Mouse (Mus musculus) testis, adult 2 months (tissue): ENCODE results near the gene Gm3327. TPM values are rescaled to one million over a fixed set of nuclear protein-coding genes. Genes with fewer than 3 reads are reported as not detected.
A peak's percentile ranks its signal among the peaks of the same experiment; 100 is the strongest.
"Not testable (repeated sequence)": the region's sequence is repeated elsewhere in the genome, so short reads cannot be mapped to it uniquely, and the experiment has no call there.

Source experiments
- H3K27ac ChIP-seq: fragments of 200-500 bp; 2 replicates; pipeline ENCODE4 v1.5.1; 2012; ENCODE audit warnings: low read depth, low read length; ENCODE audit not compliant: control insufficient read depth, insufficient read depth
- H3K27me3 ChIP-seq: fragments of 200-500 bp; 2 replicates; pipeline ENCODE4 v1.6.1; 2012; ENCODE audit warnings: mild to moderate bottlenecking, low read length, moderate library complexity; ENCODE audit not compliant: control insufficient read depth, insufficient read depth
- H3K36me3 ChIP-seq: fragments of 200-500 bp; 2 replicates; pipeline ENCODE4 v1.6.1; 2012; ENCODE audit warnings: mild to moderate bottlenecking, low read length; ENCODE audit not compliant: control insufficient read depth, insufficient read depth
- H3K4me1 ChIP-seq: fragments of 200-500 bp; 2 replicates; pipeline ENCODE4 v1.6.1; 2012; ENCODE audit warnings: low read length; ENCODE audit not compliant: control insufficient read depth, insufficient read depth
- H3K4me3 ChIP-seq: fragments of 200-500 bp; 2 replicates; pipeline ENCODE4 v1.5.1; 2012; ENCODE audit warnings: low read depth, mild to moderate bottlenecking, low read length, moderate library complexity, mixed read lengths; ENCODE audit not compliant: control insufficient read depth
- CTCF ChIP-seq: fragments of 200-500 bp; IDR thresholded peaks from 2 replicates; pipeline ENCODE4 v1.5.1; 2012; ENCODE audit warnings: low read depth, mild to moderate bottlenecking, inconsistent platforms, low read length, moderate library complexity; ENCODE audit not compliant: control insufficient read depth, insufficient read depth, insufficient replicate concordance
- POLR2A ChIP-seq: fragments of 200-500 bp; IDR thresholded peaks from 2 replicates; pipeline ENCODE4 v1.6.1; 2012; ENCODE audit warnings: low read depth, mild to moderate bottlenecking, inconsistent platforms, low read length, moderate library complexity; ENCODE audit not compliant: control insufficient read depth
- polyA plus RNA-seq: library from polyadenylated mRNA; depleted of rRNA; stranded (reverse); fragments of >200 nt; gene quantifications from 2 replicates; pipeline ENCODE4 v1.2.3, GENCODE M21; 2012; rRNA removed

The Gm3327 gene
- 2.8 and 4.1 TPM in 2 replicates for polyA plus RNA-seq

DNA sequence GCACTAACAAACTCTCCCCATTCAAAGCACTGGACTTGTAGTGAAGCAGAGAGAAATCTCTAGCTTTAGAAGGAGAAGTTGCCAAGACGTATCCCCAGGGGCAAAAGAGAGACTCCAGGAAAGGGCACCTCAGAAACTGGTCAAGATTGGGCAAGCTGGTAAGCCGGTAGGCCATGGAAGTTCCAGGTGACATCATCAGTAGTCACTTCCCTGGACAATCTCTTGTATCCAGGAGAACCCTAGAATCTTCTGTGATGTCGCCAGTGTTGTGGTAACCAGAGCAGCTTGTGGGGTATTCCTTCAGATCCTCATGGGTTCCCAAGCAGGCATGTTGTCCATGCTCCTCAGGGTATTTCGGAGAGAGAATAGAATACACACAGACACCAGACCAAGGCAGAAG, at the start of gene Gm3327:
Gm3327 (plus strand) TSS at position 301 of the 400 bp plus-strand sequence.
- not testable (repeated sequence) for H3K36me3 ChIP-seq, H3K27ac ChIP-seq, H3K27me3 ChIP-seq, H3K4me1 ChIP-seq
- peak within 1 kb of the TSS; percentile 59 for H3K4me3 ChIP-seq

DNA sequence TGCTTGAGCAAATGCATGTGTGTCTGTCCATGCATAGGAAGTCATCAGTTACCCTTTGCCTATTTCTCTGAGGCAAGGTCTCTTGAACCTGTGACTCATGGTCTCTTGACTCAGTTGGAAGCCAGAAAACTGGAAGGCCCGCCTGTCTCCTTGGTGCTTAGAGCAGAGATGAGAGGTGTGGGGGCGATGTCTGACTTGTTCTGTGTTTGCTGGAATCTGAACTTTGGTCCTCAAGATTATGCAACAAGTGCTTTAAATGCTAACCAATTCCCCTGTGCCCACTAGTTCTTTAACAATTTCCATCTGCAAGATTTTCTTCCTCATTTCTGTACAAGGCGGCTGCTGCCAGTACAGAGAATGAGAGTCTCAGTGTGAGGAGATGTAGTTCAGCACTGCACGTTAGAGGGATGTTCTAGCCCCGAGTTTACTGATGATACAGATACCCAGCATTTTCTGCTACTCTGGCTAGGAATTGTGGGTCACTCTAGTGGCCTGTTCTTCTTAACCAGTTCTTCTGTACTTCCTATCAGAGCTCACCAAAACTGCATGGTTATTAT, 45.8 kb upstream of the Gm3327 start:
- H3K27me3 ChIP-seq, H3K36me3 ChIP-seq, H3K4me1 ChIP-seq, H3K4me3 ChIP-seq, H3K27ac ChIP-seq: not testable (repeated sequence)

DNA sequence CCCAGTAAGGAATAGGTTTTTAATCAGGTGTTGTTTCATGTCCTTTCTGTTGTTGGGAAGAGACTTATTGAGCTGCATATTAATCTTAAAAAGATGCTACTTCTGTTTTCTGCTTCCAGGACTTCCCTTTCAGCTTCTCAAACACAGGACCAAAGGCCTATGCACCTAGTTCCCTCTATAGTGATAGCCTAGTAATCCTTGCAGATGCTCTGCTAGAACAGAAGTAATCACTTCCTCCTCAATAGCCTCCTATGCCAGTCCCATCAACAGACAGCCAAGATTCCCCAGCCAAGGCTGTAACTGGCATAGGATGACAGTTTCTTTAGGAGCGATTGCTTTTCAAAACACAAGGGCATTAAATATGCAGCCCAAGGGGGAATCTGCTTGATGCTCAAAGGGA, 37.1 kb upstream of the Gm3327 start:
- H3K27ac ChIP-seq, H3K4me1 ChIP-seq, H3K27me3 ChIP-seq, H3K36me3 ChIP-seq, H3K4me3 ChIP-seq: not testable (repeated sequence)

DNA sequence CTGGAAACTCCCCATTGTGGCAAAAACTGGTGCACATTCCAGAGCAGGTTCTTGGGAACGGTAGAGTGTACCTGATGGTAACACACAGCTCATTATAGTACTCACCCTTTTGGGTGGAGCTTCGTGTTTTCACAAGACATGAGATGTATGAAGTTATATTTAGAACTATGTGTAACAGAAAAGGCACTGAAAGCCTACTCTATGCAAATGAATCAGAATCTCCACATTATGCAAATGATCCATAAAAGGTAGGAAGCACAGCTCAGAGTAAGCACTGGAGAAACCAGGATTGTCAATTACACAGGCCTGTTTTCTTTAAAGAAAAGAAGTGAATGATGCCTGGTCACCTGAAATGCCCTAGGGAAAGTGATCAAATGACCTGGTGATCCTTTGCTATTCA, 36.1 kb upstream of the Gm3327 start:
- not testable (repeated sequence) for H3K27me3 ChIP-seq, H3K4me3 ChIP-seq, H3K36me3 ChIP-seq

DNA sequence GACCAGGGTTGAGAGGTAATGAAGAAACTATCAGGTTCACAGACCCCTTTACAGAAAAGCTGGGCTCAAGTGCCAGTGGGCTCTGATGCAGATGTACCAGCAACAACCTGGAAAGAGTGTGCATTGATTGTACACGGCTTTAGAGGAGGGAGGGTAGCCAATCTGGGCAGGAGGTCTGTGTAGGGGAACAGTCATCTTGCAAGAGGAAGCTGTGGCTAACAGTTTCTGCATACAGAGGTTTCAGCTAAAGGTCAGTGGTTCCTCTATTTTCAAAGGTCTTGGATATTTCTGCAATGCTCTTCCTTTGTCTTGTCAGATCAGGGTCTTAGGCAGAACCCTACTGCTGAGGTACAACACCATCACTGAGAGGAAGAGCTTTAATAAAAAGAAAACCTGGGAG, 32.1 kb upstream of the Gm3327 start:
- not testable (repeated sequence) for H3K36me3 ChIP-seq, H3K4me1 ChIP-seq, H3K27me3 ChIP-seq, H3K27ac ChIP-seq, H3K4me3 ChIP-seq

More for the DNA sequence above, 36.1 kb upstream of the Gm3327 start:
- H3K27ac ChIP-seq, H3K4me1 ChIP-seq: not testable (repeated sequence)

DNA sequence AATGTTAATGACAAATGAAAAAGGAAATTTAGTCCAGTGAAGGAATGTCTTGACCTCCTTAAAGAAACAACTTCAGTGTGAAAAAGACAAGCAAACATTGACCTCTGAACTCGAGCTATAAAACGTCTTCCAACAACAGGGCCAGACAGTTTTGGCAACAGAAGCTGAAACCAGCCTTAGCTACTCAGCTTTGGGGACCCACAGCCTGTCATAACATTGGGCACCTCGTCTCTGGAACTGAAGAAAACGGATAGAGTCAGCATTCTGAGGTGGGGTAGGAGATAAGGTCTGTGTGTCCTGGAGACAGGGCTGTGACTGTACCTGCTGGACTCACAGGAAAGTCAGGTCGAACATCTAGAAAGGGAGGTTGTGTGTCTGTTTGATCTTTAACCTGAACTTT, 29.2 kb upstream of the Gm3327 start:
- not testable (repeated sequence) for H3K27ac ChIP-seq, H3K4me3 ChIP-seq, H3K4me1 ChIP-seq, H3K27me3 ChIP-seq, H3K36me3 ChIP-seq

DNA sequence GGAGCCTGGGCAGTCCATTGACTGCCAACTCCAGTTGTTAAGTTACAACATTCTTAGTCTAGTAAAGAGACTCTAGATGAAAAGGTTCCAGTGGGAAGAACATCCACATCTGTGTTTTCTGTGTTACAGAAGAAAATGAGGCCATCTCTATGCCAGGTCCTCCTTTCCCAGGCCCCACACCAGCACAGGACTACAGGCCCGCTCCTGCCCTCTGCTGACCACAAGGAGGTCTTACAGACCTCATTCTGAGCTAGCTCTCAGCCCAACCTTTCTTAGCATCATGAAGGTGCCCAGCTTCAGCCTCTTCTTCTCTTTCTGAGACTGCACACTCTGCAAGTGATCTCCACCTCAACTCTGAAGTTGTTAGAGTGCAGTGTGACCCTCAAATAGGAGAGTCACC, 23.6 kb upstream of the Gm3327 start:
- not testable (repeated sequence) for H3K4me1 ChIP-seq

DNA sequence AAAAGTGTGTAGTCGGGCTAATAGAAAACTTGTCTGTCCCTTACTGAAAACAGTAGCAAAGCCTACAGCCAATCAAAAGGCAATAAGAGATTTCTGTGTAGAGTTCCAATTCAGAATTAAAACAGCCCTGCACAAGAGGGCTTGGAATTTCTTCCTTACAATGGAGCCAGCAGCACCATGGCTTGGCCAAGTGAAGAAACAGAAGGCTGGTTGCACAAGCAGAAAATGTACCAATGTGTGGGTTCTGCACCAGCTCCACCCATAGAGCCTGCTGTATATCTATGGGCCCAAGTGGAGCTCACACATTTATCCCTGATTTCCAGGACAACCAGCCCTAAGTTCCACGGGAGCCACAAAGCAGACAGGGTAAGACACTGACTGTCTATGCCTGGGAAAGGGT, 21.3 kb upstream of the Gm3327 start, which contains the start of gene Ear2:
Ear2 (plus strand) TSS at position 301 of the 400 bp plus-strand sequence.
- not testable (repeated sequence) for H3K4me1 ChIP-seq, H3K36me3 ChIP-seq, H3K4me3 ChIP-seq, H3K27me3 ChIP-seq, H3K27ac ChIP-seq

More for the DNA sequence above, 23.6 kb upstream of the Gm3327 start:
- not testable (repeated sequence) for H3K36me3 ChIP-seq, H3K27me3 ChIP-seq, H3K27ac ChIP-seq, H3K4me3 ChIP-seq

DNA sequence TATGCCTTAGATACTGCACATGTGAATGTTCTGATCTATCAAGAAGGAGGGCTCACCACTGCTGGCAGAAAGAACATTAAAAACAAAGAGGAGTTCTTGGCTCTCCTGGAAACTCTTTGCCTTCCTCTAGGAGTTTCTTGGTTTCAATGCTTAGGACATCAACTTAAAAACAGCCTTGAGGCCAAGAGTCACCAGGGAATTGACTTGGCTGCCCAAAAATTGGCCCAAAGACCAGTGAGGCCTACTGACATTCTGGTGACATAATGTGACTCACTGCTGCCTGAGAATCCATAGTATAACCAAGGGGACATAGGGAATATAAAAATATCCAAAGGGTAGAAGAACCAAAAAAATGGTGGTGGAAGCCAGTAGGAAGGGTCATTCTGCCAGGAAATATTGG, 12.7 kb upstream of the Gm3327 start:
- TF ChIP-seq POLR2A: no peak
- no peak for TF ChIP-seq CTCF
- no peaks in the 10 kb centered on the region for H3K27me3 ChIP-seq
- H3K27ac ChIP-seq: no peak overlapping the region

More for the DNA sequence above, 12.7 kb upstream of the Gm3327 start:
- Histone ChIP-seq H3K36me3 (no peaks in the 10 kb centered on the region), H3K4me1 (no peaks in the 10 kb centered on the region), H3K4me3 (no peak overlapping the region)

Other genes starting within 250 kb of the Gm3327 start
- gene Ear1, start 248.3 kb upstream of the Gm3327 start, polyA plus RNA-seq: not detected in 2 replicates
- 0.30 TPM in 1 of 2 replicates, not detected in the other for gene Ear10, start 200.3 kb upstream of the Gm3327 start, polyA plus RNA-seq
- gene Gm8113, start 198.5 kb upstream of the Gm3327 start, polyA plus RNA-seq: 0.62 and 0.81 TPM in 2 replicates
- gene Ang5, start 166.8 kb upstream of the Gm3327 start, polyA plus RNA-seq: not detected in 2 replicates
- gene Ang6, start 121.6 kb upstream of the Gm3327 start, polyA plus RNA-seq: not detected in 2 replicates
- gene Ear2, start 21.2 kb upstream of the Gm3327 start, polyA plus RNA-seq: 0.27 and 1.0 TPM in 2 replicates
- gene Gm8212, start 73.8 kb downstream of the Gm3327 start, polyA plus RNA-seq: 0.63 and 2.4 TPM in 2 replicates
- gene 4930503E14Rik, start 89.4 kb downstream of the Gm3327 start, polyA plus RNA-seq: 6.8 and 7.4 TPM in 2 replicates
- gene Gm8220, start 161.7 kb downstream of the Gm3327 start, polyA plus RNA-seq: 3.3 TPM in 2 replicates
- gene Gm5930, start 214.7 kb downstream of the Gm3327 start, polyA plus RNA-seq: 2.2 and 3.0 TPM in 2 replicates
- gene Gm8229, start 241.5 kb downstream of the Gm3327 start, polyA plus RNA-seq: 1.2 and 1.7 TPM in 2 replicates